Mouse (Mus musculus): ENCODE results near the gene Scnn1a. TPM values are rescaled to one million over a fixed set of nuclear protein-coding genes. Genes with fewer than 3 reads are reported as not detected.

Scnn1a gene
- polyA plus RNA-seq, 1 experiment = 5.6 TPM

DNA sequence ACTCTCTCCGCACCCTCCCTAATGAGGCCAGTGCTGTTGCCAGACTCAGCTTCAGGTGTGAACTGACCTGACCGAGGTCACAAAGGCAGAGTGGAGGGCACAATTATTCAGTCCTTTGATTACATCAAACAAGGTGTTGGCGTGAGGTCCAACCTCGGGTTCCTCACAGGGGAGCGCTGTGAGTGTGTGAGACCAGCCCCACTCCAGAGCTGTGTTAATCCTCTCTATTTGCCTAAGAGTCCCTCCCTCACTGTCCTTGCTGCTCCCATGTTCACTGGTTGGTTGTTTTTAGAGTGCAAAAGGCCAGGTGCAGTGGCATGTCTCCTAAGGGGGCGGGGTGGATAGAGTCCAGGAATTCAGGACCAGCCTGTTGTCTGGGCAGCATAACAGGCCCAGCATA is 65.6 kb downstream of the Scnn1a start:
- Histone ChIP-seq H3K4me3 (replicated peaks; ENCODE audit: control insufficient read depth, low read depth, low read length) (no peak overlapping the region), H3K27ac (ENCODE audit: control insufficient read depth, insufficient read depth, low read depth, low read length, poor library complexity) (no peak overlapping the region), H3K4me1 (ENCODE audit: control insufficient read depth, insufficient read depth, low read length) (no peaks in the 10 kb centered on the region)
- WGBS = 73% methylated on average over 6 of the region's 6 CpGs
- no peak for TF ChIP-seq CTCF (IDR thresholded peaks at IDR 0.05; ENCODE audit: control insufficient read depth, insufficient read depth, low read length)
- TF ChIP-seq POLR2A (IDR thresholded peaks at IDR 0.05; ENCODE audit: borderline replicate concordance, control insufficient read depth, low read depth, low read length) = no peak

DNA sequence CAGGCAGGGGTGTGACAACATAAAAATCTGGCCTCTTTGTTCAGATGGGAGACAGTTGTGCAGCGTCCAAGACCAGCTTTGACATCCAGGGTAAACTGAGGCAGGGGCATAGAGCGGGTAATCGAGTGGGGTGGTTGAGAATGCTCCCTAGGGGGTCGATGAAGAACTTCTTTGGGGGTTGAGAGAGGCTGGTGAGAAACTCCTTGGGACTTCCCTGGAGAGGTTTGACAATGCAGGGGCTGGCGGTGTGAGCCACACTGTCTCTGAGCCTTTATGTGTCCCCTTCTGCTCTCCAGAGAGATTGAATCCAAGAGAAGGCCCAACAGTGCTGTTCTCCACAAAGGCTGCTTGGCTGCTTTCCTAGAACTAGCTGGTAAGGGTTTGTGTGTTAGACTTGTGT is 69.4 kb downstream of the Scnn1a start:
- H3K4me1 ChIP-seq (ENCODE audit: control insufficient read depth, insufficient read depth, low read length) = no peaks in the 10 kb centered on the region
- H3K27ac ChIP-seq (ENCODE audit: control insufficient read depth, insufficient read depth, low read depth, low read length, poor library complexity) = no peak overlapping the region
- TF ChIP-seq POLR2A (IDR thresholded peaks at IDR 0.05; ENCODE audit: borderline replicate concordance, control insufficient read depth, low read depth, low read length) (no peak), CTCF (IDR thresholded peaks at IDR 0.05; ENCODE audit: control insufficient read depth, insufficient read depth, low read length) (no peak)
- 79% methylated on average over 5 of the region's 5 CpGs for WGBS
- no peak overlapping the region for H3K4me3 ChIP-seq (replicated peaks; ENCODE audit: control insufficient read depth, low read depth, low read length)

Other genes starting within 250 kb of the Scnn1a start
- gene Chd4, start 224.7 kb upstream of the Scnn1a start, polyA plus RNA-seq (2011; ENCODE audit: insufficient read depth, insufficient read length, low replicate concordance, missing spikeins) = 66.8 and 106 TPM in 2 replicates
- gene Nop2, start 188.8 kb upstream of the Scnn1a start, polyA plus RNA-seq (2011; ENCODE audit: insufficient read depth, insufficient read length, low replicate concordance, missing spikeins) = 12.5 and 25.7 TPM in 2 replicates
- 21.0 and 39.0 TPM in 2 replicates for gene Iffo1, start 175.4 kb upstream of the Scnn1a start, polyA plus RNA-seq (2011; ENCODE audit: insufficient read depth, insufficient read length, low replicate concordance, missing spikeins)
- gene Gapdh, start 154.2 kb upstream of the Scnn1a start, polyA plus RNA-seq (2011; ENCODE audit: insufficient read depth, insufficient read length, low replicate concordance, missing spikeins) = 40.4 and 98.2 TPM in 2 replicates
- 314 and 361 TPM in 2 replicates for gene Ncapd2, start 129.0 kb upstream of the Scnn1a start, polyA plus RNA-seq (2011; ENCODE audit: insufficient read depth, insufficient read length, low replicate concordance, missing spikeins)
- 153 and 193 TPM in 2 replicates for gene Mrpl51, start 128.9 kb upstream of the Scnn1a start, polyA plus RNA-seq (2011; ENCODE audit: insufficient read depth, insufficient read length, low replicate concordance, missing spikeins)
- gene Vamp1, start 105.1 kb upstream of the Scnn1a start, polyA plus RNA-seq (2011; ENCODE audit: insufficient read depth, insufficient read length, low replicate concordance, missing spikeins) = 11.3 and 32.6 TPM in 2 replicates
- 4.1 and 6.2 TPM in 2 replicates for gene Tapbpl, start 88.8 kb upstream of the Scnn1a start, polyA plus RNA-seq (2011; ENCODE audit: insufficient read depth, insufficient read length, low replicate concordance, missing spikeins)
- gene Cd27, start 83.6 kb upstream of the Scnn1a start, polyA plus RNA-seq (2011; ENCODE audit: insufficient read depth, insufficient read length, low replicate concordance, missing spikeins) = 7.0 and 10.7 TPM in 2 replicates
- gene Tuba3a, start 34.6 kb upstream of the Scnn1a start, polyA plus RNA-seq (2011; ENCODE audit: insufficient read depth, insufficient read length, low replicate concordance, missing spikeins) = not detected in 2 replicates
- 12.4 and 23.2 TPM in 2 replicates for gene Ltbr, start 6.8 kb upstream of the Scnn1a start, polyA plus RNA-seq (2011; ENCODE audit: insufficient read depth, insufficient read length, low replicate concordance, missing spikeins)
- gene Tnfrsf1a, start 28.7 kb downstream of the Scnn1a start, polyA plus RNA-seq (2011; ENCODE audit: insufficient read depth, insufficient read length, low replicate concordance, missing spikeins) = 18.4 and 63.5 TPM in 2 replicates
- 0.45 TPM in 1 of 2 replicates, not detected in the other for gene Plekhg6, start 60.1 kb downstream of the Scnn1a start, polyA plus RNA-seq (2011; ENCODE audit: insufficient read depth, insufficient read length, low replicate concordance, missing spikeins)
- gene Cd9, start 174.1 kb downstream of the Scnn1a start, polyA plus RNA-seq (2011; ENCODE audit: insufficient read depth, insufficient read length, low replicate concordance, missing spikeins) = 60.4 and 90.4 TPM in 2 replicates
- gene Vwf, start 226.1 kb downstream of the Scnn1a start, polyA plus RNA-seq (2011; ENCODE audit: insufficient read depth, insufficient read length, low replicate concordance, missing spikeins) = 83.1 and 147 TPM in 2 replicates

Data from bone marrow, adult 2 months (tissue).